Mouse (Mus musculus) liver (tissue): ENCODE measurements at regions not wholly inside any gene's neighbourhood (a gene's known extent, or its start where the extent isn't known, plus 50 kb on each side); places are given as distances from the start of the nearest gene placed in this dataset.
"Not testable (repeated sequence)": the region's sequence is repeated elsewhere in the genome, so short reads cannot be mapped to it uniquely, and the experiment has no call there.

ENCODE experiments used
- DNase-seq: peaks from one replicate; pipeline ENCODE4 v3.0.0-alpha.2; 2020; ENCODE audit warnings: mixed read lengths

DNA sequence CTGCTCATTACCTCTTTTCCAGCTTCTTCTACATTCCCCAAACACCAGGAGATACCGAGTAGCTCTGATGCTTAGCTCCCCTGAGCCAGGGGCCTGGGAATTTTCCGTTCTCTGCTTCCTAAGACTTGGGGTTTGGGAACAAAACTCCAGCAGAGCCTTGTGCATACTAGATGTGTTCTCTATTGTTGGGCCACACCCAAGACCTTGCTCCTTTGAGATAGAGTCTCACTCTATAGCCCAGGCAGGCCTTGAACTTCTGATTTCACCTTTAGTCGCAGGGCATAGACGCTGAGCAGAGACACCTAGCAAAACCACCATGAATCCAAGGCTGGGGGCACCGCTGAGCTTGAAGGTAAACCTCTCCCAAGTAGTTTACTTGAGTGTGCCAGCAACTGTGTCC, 126.5 kb upstream of the A430005L14Rik start:
- no peak for DNase-seq

DNA sequence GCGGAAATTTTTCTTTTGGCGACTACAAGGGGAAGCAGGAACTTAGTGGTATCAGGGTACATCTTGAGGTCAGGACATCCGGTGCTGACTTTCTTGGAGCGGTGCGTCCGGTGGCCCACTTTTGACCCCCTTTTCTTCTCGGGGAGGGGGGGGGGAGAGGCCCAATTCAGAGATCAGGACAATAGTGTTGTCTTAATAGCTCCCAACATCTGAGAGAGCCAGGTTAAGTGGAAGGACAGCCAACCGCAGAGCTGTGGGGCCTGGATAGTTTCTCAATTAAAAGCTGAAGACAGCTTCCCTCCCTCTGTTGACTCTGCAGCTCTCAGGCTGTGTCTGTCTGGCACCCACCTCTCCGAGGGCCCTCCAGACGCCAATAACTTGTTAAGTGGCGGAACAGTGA, 125.8 kb upstream of the A430005L14Rik start:
- DNase-seq, result not testable (repeated sequence)

DNA sequence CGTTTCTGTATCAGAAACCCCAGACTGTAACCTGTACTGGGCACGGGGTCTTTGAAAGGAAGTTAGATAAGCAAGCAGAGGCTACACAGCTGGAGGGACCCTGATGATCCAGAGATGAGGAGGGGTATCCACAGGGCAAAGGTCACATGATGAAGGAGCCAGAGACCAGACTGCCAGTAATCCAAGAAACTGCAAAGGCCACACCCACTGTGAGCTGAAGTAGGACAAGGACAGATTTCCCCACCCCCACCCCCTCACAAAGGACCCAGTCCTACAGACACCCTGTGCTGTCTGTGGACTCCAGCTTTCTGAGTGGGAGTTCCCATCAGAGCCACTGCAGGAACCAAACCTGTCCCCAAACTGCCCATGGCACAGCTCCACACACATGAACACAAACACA, 124.9 kb upstream of the A430005L14Rik start:
- no peak for DNase-seq

DNA sequence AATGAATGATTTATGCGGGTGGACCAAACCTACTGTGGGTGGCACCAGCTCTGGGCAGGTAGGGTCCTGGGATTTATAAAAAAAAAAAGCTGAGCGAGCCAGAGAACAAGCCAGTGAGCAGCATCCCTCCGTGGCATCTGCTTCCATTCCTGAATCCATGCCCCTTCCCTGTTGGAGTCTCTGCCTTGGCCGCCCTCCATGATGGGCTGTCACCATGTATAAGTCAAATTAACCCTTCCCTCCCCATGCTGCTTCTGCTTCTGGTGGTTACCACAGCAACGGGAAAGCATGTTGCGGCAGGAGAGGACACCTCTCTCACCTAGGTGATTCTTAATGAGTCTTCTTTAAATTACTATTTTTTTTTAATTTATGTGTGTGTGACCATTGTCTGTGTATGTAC, 112.3 kb upstream of the A430005L14Rik start:
- no peak for DNase-seq

DNA sequence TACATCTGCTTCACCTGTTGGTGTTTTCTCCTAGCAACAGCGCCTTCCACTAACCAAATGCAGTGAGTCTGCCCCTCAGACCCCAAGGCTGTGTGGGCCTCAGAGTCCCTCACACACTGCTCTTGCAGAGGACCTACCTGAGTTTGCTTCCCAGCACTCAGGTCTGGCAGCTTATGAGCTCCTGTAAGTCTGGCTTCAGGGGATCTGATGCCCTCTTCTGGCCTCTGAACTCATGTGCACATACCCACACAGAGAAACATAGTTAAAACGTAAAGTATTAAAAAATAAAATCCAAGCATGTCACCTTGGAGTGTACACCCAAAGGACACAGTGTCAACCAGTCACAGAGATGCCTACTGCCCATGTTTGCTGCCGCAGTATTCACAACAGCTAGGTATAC, 108.8 kb upstream of the A430005L14Rik start:
- DNase-seq, result no peak

DNA sequence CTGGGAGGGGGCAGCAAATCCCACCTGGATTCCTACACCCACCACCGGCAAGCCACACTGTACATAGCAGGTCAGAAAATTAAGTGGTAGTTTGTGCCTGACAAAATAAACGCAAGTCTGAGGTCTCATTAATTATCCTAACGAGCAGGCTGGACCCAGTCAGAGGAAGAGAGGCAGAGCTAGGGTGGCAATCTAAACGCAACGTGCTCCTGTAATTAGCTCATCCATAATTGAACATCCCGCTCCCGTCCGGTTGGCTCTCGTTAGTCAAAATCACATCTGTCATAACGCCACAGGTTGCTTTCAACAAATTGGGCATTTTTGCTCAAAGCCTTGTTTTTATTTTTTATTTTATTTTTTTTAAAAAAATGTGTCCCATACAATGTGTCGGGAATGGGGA, 106.9 kb upstream of the A430005L14Rik start:
- DNase-seq, result no peak

DNA sequence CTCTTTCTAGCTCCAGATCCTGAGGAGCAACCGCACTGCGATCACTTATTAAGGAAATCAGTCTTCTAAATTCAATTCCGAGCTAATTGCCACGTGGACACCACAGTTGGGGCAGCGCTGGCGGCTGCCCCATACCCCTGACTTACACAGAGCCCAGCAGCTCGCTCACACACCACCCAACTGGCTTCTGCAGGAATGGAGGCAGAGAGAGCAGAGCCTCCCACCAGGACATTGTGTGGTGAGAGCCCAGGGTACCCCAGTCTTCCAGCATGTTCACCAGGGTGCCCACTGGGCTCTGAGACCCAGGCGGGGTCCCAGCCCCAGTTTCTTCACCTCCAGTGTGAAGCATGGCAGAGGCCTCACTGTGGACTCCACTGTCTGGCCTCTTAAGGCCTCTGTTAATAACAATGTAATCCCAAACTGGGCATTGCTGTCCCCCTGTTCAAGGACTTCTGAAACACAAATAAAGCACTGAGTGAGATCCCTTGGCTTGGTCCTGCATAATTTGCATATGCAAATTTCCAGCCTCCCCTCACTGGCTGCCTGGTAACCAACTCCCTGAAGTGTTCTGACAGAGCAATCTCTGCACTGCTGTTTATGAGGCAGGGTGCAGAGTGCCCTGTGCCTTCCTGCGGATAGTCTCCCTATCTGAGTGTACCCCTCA, 102.8 kb upstream of the A430005L14Rik start:
- no peak for DNase-seq

DNA sequence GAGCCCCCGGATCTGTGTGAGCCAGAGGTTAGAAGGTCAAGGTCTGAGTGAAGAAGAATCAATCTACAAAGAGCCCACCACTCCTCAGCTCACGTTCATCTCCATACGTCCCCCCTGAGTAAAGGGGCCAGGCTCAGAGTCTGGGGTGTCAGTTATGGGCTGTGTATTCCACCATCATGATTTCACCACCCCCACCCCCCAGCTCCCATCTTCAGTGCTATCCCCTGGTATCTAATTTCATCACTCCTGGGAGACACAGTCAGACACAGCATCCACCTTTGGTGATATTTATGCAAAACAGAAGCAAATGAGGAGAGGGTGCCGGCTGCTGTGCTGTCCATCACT, 102.3 kb upstream of the A430005L14Rik start:
- DNase-seq, result no peak

DNA sequence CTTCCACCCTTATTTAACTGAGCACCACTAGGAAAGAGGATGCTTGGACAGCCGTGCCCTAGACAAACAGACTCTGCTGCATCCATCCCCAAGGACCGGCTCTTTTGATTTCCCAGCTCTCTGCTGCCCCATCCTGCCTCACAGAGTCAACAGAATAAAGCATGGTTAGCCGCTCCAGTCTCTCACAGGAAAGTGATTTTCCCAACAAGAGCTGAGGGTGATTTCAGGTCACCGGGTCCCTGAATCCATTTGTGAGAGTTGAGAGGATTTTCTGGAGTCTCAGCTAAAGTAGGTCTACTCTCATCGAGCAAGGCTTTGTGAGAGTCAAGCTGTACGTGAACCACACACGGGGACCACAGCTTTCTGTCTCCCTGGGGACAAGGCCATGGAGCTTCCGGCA, 95.6 kb upstream of the A430005L14Rik start:
- DNase-seq, result no peak

DNA sequence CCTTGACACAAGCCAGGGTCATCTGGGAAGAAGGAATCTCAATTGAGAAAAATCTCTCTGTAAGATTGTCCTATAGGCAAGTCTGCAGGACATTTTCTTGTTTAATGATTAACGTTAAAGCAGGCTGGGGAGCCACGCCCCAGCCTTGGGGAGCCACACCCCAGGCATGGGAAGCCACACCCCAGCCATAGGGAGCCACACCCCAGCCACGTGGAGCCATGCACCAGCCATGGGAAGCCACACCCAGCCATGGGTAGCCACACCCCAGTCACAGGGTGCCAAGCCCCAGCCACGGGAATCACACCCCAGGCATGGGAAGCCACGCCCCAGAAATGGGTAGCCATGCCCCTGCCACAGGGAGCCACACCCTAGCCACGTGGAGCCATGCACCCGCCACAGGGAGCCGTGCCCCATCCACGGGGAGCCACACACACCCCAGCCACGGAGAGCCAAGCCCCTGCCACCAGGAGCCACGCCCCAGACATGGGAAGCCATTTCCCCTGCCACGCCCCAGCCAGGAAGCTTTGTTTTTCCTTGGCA, 94.8 kb upstream of the A430005L14Rik start:
- DNase-seq, result peak; percentile 5

DNA sequence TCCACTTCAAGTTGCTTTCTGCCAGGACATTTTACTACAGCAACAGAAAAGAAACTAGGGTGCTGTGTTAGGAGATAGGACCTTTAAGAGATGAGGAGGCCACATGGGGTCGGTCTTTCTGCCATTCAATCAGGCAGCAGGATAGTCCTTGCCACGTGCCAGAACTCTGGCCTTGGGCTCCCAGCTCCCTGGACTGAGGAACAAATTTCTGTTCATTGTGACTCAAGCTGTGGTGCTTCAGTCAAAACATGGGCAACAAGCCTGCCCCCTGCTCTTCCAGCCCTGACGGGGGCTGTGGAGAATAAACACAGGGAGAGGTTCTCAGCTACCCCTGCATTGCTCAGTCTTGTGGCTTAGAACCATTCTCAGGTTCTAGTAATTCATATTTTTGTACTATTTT, 84.7 kb upstream of the A430005L14Rik start:
- DNase-seq, result no peak

DNA sequence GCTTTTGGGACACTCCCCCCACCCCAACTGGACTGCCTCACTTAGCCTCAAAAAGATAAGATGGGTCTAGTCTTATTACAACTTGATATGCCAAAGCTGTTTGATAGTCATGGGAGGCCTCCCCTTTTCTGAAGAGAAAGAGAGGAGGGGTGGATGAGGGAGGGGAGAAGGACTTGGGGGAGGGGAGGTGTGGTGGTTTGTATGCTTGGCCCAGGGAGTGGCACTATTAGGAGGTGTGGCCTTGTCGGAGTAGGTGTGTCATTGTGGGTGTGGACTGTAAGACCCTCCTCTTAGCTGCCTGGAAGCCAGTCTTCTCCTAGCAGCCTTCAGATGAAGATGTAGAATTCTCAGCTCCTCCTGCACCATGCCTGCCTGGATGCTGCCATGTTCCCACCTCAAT, 82.0 kb upstream of the A430005L14Rik start:
- DNase-seq, result not testable (repeated sequence)

DNA sequence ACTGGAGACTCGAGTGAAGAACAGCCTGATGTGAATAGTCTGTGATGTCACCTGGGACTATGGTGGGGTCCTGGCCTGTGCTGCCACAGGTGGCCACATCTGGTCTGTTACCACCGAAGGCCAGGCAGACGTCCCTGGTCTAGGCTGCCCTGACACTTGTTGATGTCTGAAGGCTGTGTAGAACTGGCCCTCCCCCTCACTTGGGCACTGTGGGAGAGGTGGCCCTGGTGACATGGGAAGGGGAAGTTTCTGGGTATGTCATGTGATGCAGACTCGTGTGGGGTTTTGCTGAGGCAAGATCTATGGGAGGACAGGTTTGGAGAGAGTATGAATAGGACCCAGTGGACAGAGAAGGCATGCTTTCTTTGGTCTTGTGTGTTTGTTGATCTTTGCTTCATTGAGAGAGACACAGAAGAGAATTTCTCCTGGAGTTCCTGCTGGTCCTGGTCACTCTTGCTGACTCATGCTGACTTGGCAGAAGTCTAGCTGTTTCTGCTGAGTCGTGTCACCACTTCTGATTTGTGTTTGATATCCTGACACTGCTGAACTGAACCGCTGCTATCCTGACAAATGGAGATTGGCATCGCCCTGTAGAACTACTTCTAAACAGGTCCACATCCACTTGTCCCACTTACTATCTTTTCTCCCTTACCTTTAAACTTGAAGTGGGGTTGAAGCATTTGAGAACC, 79.9 kb upstream of the A430005L14Rik start:
- DNase-seq, result peak; percentile 29

DNA sequence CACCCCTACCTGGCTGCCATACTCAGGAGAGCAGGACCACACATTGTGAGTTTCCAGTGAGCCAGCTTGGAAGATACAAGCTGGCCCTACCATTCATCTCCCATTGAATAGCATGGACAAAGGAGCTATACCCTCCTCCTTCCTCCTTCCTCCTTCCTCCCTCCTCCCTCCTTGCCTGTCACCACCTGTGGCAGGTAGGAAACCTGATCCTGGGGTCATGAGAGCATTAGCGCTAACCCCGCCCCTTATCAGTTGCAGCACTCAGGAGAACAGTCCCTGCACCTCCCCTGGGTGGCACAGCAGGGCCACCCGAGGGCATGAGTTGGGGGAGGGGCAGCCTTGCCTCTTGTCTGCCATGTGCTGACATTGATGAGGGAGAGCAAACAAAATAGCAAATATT, 74.0 kb upstream of the A430005L14Rik start:
- no peak for DNase-seq

DNA sequence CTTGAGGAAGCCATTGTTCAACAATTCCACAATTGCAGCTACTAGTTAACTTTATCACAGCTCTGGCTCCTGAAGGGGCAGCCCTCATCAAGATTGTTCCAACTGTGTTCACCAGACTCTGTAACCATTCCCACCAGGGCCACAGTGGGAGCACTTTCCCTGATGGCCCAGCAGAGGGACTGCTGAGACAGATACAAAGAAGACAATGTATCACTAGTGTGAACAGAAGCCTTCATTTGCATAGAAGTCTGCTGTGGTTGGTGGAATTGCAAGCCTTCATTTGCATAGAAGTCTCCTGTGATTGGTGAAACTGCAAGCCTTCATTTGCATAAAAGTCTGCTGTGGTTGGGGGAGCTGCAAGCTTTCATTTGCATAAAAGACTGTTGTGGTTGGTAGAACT, 73.0 kb upstream of the A430005L14Rik start:
- DNase-seq, result no peak

DNA sequence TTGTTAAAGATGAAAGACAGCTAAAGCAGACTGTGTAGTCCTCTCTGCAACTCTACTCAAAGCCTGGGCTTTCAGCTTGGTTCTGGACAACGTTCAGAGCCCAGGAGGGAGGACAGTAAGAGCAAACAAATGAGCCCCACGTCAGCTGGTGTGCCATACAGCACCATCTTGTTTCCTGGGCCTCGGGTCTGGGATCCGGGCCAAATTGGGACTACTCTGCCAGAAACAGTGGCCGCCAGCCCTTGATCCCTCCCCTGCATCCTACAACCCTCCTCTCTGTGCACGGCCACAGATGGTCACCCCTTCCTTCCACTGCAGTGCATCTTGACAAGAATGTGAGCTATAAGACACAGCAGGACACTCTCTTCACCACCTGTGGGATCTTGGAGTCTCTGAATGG, 71.2 kb upstream of the A430005L14Rik start:
- DNase-seq, result no peak

DNA sequence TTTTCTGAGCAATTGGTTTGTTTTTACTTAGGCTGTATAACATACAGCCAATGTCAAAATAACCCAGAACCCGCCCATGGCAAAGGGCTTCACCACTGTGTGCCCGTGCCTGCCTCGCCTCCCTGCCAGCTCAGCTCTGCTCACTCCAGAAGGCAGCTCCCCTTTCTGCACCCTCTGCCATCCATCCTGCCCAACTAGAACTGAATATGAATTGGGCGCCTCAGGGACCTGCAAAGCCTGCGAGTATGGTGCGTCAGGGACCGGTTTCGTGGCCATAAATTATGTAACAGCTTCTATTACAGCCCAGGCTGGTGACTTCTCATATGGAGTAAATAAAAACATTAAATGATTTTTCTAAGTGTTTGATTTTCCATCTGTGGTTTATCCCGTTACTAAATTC, 66.9 kb upstream of the A430005L14Rik start:
- DNase-seq, result no peak

DNA sequence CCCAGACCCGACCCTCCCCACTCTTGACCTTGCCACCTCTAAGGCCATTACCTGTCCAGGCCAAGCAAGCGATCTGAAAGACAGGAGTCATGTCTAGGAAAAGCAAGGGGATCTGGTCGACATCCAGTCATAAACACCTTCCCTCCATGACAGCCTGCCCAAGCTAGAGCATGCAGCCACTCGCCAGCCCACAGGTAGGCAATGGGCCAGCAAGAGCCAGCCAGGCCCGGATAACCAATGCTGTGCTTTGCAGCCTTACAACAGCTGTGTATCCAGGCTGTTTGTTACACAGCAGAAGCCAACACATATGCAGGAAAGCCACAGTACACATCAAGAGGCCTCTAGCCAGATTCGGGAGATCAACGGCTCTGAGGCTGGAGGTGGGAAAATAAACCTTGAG, 57.3 kb upstream of the A430005L14Rik start:
- DNase-seq, result no peak

DNA sequence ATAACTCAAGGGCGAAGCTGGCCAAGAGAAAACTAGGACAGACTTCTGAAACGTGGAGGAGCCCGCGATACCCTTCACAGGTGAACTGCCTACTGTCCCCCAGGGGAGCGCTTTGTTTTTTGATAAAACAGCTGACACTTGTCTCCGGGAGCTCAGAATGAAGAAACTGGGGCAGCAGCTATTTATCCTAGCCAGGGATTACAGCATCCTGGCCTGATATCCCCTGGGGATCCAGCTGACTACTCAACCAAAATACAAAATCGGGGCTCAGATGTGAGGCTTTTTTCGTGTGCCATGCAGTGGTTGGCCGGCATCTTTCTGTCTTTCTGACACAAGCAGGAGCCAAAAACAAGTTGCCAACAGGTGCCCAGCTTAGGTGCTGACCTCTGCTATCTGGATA, 52.0 kb upstream of the A430005L14Rik start:
- DNase-seq, result no peak

DNA sequence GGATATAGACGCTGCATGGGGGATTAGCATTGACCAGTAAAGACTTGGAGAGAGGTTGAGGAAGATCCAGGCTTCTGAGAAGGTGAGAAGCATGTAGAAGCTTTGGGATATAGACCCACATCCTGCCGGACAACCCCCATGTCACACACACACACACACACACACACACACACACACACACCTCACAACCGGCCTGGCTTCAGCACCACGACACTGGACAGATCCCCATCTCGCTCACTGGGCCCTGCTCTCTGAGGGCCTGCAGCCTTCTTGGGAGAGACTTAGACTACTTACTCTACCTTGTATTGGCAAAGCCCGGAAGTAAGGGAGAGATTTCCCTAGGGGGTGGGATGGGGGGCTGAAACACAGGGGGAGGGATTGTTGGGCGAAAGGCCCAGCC, 51.5 kb upstream of the A430005L14Rik start:
- no peak for DNase-seq
